Mouse (Mus musculus): Measurements from ENCODE around the gene Cphx1.
"Not testable (repeated sequence)": the region's sequence is repeated elsewhere in the genome, so short reads cannot be mapped to it uniquely, and the experiment has no call there.

DNA sequence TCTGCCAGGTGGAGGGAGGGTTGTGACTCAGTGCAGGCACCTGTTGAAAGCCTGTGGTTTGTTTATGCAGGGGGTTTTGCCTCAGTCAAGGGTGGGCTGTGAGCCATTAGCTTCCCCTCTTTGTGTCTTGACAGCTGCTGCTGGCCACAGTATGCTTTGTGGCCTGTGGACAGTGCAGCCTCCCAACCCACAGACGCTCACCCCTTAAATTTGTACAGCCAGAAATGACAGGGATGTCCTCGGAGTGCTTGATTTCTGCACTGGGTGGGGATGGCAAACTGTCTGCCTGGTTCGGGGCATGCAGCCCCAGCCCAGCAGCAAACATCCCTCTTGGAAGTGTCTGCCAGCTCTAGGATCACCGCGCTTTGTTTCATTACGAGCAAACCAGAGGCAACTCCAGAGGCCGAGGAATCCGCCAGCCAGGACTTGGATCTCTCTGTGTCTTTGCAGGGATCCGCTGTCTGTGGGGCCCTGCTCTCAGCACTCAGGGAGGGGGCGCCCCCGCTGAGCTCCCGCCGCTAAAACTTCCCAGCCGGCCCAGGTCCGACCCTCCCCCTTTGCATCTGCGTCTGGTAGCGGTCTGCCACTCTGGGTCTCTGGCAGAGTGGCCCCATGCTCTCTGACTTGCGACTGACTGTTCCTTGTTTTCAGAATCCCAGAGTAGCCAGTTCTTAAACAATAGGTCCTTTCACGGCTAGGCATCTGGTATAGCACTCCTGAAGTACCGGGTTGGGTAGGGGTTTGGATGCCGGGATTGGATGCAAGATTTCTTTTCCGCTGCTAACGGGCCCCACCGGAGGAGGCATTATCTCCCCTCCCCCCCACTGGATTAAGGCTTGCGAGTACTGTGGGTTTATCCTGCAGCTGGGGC lies 40.5 kb downstream of the Cphx1 start, which contains the start of gene Duxbl1:
- not testable (repeated sequence) for TF ChIP-seq E2F4 (IDR thresholded peaks at IDR 0.05; ENCODE audit: borderline replicate concordance, low read depth, low read length); RAD21 (IDR thresholded peaks at IDR 0.05; ENCODE audit: low read depth, low read length); EP300 (IDR thresholded peaks at IDR 0.05; ENCODE audit: low read depth in 1 of 2, low read length in 2 of 2); CTCF (IDR thresholded peaks at IDR 0.05 in 2 of 3, conservative IDR thresholded peaks at IDR 0.05 in 1 of 3; ENCODE audit: control insufficient read depth in 1 of 3, insufficient read depth in 1 of 3, low read depth in 2 of 3, low read length in 3 of 3, poor library complexity in 1 of 3, severe bottlenecking in 1 of 3); KAT2A (conservative IDR thresholded peaks at IDR 0.05; ENCODE audit: low read depth, low read length); POLR2A (IDR thresholded peaks at IDR 0.05; ENCODE audit: control insufficient read depth in 1 of 2, insufficient read depth in 1 of 2, low read depth in 1 of 2, low read length in 2 of 2, poor library complexity in 1 of 2); POLR2AphosphoS2 (IDR thresholded peaks at IDR 0.05; ENCODE audit: low read length); UBTF (IDR thresholded peaks at IDR 0.05; ENCODE audit: borderline replicate concordance, insufficient read depth, low read depth, low read length); USF1 (IDR thresholded peaks at IDR 0.05; ENCODE audit: low read depth, low read length); USF2 (IDR thresholded peaks at IDR 0.05; ENCODE audit: borderline replicate concordance in 1 of 2, insufficient read depth in 1 of 2, low read depth in 1 of 2, low read length in 2 of 2); POLR2AphosphoS5 (IDR thresholded peaks at IDR 0.05; ENCODE audit: borderline replicate concordance, low read depth, low read length); ETS1 (IDR thresholded peaks at IDR 0.05; ENCODE audit: low read depth, low read length); GABPA (IDR thresholded peaks at IDR 0.05; ENCODE audit: low read depth, low read length)
